Mouse (Mus musculus): Measurements from ENCODE around the gene Zfp936. TPM values are rescaled to one million over a fixed set of nuclear protein-coding genes. Genes with fewer than 3 reads are reported as not detected.
"Not testable (repeated sequence)": the region's sequence is repeated elsewhere in the genome, so short reads cannot be mapped to it uniquely, and the experiment has no call there.

Zfp936 gene
- under 1 TPM in 1 of 3 experiments, not detected in 2; 0.91 TPM for polyA plus RNA-seq (2017; shearing (Covaris generic))

DNA sequence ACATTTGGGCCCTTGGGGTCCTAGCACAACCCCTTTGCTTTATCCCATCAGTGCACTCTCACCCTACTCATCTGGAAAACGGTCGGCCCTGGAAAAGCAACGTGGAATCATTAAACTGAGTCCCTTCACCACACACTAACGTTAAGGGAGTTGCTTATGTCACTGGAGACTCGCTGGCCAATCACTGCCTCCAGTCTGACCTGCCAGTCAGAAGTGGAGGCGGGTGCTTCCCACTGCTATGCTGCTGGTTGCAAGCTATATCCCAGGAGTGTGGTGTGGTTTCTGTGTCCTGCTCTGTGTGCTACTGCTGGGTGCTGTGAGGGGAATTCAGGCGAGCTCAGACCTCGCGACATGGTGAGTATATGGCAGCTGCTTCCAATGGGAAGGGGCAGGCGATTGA lies at the start of gene Zfp936:
TSS of gene Zfp936 (plus strand) at position 301 of the 400 bp plus-strand sequence.
- ATAC-seq, result not testable (repeated sequence)

DNA sequence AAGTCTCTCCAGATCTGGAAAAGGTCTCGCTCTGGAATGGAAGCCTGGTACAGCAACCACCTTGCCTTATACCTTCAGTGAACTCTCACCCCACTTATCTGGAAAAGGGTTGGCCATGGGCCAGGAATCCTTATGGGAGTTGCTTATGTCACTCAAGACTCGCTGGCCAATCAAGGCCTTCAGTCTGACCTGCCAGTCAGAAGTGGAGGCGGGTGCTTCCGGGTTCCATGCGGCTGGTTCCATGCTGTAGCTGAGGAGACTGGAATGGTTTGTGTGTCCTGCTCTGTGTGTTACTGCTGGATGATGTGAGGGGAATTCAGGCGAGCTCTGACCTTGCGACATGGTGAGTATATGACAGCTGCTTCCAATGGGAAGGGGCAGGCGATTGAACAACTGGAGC lies 36.2 kb upstream of the Zfp936 start:
- ATAC-seq, result no peak

DNA sequence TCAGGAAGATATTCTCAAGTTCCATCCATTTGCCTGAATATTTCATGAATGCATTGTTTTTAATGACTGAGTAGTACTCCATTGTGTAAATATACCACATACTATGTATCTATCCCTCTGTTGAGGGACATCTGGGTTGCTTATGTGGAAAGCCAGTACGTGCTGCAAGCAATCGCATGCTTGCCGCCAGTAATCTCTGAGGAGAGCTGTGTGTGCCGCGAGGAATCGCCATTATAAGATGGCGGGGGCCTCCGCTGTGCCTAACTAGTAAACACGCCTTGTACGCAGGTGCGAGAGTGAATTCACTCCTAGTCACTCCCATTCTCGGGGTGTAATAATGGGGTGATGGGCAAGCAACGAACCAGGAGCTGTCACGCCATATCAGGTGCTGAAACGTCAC lies 14.7 kb downstream of the Zfp936 start:
- ATAC-seq, result not testable (repeated sequence)

DNA sequence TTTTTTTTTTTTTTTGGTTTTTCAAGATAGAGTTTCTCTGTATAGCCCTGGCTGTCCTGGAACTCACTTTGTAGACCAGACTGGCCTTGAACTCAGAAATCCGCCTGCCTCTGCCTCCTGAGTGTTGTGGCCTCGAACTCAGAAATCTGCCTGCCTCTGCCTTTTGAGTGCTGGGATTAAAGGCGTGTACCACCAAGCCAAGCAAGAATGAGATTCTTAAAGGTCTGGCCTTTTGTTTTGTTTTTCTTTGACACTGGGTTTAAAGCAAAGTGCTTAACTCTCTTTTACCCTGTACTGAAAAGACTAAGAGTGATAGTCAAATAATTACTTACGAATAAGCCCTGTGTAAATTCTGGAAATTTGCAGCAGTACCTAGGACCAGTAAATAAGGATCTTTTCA lies 50.1 kb downstream of the Zfp936 start:
- ATAC-seq, result not testable (repeated sequence)

DNA sequence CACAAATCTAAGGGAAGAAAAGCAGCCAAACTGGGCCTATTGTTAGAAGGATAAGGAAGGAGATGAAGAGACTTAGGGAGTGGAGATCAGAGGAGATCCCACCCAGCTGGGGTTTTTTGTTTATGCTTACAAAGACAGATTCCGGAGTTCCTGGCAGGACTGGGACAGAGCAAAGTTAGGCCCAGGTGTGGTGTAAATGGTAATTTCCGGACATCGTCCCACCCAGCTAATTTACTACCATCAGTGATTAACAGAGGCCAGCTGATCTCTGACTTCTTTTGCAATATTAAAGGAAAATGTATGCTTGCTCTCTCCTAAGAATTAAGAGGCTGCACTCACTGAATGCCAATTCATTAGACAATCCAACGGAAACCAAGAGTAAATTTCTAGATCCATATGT lies 53.1 kb downstream of the Zfp936 start:
- not testable (repeated sequence) for ATAC-seq

DNA sequence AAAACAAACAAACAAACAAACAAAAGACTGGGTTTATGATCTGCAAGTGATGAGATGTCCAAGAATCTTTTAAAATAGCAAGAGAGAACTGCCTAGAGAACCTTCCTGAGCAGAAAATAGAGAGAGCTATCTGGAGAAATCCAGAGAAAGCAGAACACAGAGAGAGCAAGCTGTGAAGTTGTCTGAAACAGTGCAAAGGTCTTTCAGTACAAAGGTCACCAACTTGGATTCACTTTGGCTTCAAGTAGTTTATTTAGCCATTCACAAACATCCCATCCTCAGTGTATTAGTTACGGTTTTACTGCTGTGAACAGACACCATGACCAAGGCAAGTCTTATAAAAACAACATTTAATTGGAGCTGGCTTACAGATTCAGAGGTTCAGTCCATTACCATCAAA lies 53.8 kb downstream of the Zfp936 start:
- not testable (repeated sequence) for ATAC-seq

DNA sequence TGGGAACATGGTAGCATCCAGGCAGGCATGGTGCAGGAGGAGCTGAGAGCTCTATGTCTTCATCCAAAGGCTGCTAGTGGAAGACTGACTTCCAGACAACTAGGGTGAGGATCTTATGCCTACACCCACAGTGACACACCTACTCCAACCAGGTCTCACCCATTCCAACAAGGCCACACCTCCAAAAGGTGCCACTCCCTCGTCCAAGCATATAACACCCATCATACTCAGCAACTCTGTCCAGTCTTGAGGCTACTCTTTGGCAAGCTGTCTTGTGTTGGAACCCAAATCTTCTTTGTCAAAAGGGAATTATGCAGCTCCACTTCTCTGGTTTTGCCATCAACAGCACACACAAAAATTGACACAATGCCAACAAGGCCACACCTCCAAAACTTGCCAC lies 54.2 kb downstream of the Zfp936 start:
- not testable (repeated sequence) for ATAC-seq

DNA sequence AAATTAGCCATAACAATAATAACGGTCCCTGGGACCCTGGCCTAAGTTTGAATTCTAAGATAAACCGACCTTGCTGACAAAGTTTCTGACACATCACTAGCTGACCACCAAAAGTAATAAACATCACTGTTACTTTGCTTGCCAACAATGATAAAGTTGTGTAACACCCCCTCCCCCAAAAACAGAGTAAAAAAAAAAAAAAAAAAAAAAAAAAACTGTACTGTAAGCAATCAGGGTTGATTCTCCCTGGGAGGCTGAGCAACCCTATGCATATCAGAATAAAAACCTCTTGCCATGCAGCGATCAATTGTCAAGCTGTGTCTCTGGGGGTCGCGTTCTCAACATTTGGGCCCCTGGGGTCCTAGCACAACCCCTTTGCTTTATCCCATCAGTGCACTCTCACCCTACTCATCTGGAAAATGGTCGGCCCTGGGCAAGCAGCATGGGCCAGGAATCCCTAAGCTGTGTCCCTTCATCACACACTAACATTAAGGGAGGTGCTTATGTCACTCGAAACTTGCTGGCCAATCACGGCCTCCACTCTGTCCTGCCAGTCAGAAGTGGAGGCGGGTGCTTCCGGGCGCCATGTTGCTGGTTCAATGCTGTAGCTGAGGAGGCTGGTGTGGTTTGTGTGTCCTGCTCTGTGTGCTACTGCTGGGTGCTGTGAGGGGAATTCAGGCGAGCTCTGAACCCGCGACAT lies 63.1 kb downstream of the Zfp936 start:
- ATAC-seq, result no peak

DNA sequence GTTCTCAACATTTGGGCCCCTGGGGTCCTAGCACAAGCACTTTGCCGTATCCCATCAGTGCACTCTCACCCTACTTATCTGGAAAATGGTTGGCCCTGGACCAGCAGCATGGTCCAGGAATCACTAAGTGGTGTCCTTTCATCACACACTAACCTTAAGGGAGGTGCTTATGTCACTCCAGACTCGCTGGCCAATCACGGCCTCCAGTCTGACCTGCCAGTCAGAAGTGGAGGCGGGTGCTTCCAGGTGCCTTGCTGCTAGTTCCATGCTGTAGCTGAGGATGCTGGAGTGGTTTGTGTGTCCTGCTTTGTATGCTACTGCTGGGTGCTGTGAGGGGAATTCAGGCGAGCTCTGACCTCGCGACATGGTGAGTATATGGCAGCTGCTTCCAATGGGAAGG lies 99.8 kb downstream of the Zfp936 start:
- not testable (repeated sequence) for ATAC-seq

Other genes starting within 250 kb of the Zfp936 start
- gene Gm2381, start 247.0 kb upstream of the Zfp936 start, polyA plus RNA-seq (2017; shearing (Covaris generic)), result not detected
- under 1 TPM in 1 of 3 experiments, not detected in 2; 0.05 TPM for gene Vmn2r63, start 180.4 kb upstream of the Zfp936 start, polyA plus RNA-seq (2017; shearing (Covaris generic))
- gene Gm9268, start 95.5 kb upstream of the Zfp936 start, polyA plus RNA-seq (2017; shearing (Covaris generic)), result not detected
- gene Zfp715, start 199.1 kb downstream of the Zfp936 start, polyA plus RNA-seq (2017; shearing (Covaris generic)), result 10 to 100 TPM; 14.9 to 19.1 (median 18.7) TPM
- not detected for gene Siglecf, start 237.1 kb downstream of the Zfp936 start, polyA plus RNA-seq (2017; shearing (Covaris generic))